Mouse (Mus musculus) A20 (cell line): ENCODE results near the gene Phlda3.

Experiments used
- DNase-seq: peaks from one replicate; pipeline ENCODE4 v3.0.0-alpha.2; 2011; ENCODE audit warnings: low read depth, low spot score

Phlda3 gene

DNA sequence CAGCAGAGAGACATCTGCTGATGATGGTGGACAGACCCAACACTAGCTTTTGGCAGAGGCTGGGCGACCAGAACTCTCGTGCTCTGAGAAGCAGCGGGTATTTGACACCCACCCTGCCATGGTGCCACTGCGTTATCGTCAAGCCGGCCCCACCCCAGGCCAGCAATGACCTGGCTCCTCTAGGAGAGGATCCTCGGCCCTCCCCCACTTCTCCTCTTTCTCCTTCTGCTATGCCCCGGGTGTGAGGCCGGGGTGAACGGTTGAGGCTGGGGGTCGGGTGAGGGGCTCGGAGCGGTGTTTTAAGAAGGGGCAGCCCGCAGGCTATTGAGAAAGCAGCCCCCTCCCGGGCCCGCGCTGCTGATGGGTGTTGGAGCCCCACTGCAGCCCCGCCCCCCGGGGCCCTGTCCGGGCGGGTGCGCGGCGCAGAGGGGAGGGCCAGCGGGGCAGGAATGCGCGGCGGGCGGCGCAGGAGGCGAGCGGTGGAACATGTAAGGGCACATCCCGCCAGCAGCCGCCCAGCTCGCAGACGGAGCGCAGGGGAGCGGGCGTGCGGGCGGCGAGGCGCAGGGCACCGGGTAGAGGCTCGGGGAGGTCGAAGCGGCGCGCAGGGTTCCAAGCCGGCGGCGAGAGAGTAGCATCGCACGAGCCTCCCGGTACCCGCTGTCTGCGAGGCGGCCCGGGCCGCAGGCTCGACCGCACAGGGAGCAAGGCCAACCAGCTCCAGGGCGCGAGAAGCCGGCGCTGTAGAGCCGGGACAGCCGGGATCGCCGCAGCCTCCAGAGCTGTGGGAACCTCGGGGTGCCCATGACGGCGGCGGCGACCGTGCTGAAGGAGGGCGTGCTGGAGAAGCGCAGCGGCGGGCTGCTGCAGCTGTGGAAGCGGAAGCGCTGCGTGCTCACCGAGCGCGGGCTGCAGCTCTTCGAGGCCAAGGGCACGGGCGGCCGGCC lies at the start of gene Phlda3:
Phlda3 (plus strand) TSS at position 475 of the 947 bp plus-strand sequence.
- DNase-seq: peak; percentile 63

DNA sequence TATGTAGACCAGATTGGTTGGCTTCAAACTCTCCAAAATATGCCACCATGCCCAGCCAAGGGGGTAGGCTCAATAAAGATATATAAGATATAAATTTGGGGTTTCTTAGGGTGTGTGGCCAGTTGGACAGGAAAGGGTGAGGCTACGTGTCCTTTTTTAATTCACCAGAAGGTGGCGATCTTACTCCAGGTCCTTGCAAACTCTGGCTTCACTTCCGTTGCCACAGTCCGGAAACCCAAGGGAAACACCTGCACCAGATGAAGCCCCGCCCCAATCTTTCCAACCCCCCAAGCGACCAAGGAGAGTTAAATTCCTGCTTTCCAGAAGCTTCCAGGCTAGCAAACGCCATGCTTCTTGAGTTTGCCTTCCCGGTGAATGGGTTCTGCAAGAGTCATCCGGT lies 46.4 kb upstream of the Phlda3 start:
- DNase-seq: peak; percentile 86

DNA sequence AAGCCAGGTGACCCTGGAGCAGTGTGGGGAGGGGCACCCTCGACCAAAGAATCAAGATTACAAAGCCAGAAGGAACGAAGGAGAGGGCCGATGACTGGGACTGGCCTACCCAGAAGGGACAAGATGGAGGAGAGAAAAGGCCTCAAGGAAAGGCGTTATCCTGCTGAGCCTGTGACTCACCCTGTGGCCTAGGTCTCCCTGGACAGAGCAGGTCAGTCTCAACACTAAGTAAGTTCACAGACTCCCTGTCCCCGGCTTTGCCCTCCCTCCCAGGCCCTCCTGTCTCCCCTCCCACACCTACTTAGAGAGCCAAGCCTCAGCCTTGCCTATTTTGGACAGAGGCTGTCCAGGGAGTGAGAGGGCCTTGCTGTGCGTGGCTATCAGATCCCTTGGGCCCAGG lies 45.9 kb upstream of the Phlda3 start, which contains the start of gene Csrp1:
Csrp1 (plus strand) TSS at position 79 of the 400 bp plus-strand sequence.
- DNase-seq: no peak

GRCm38 (mm10) chr1:135723016-135723415 lies 42.9 kb upstream of the Phlda3 start:
- DNase-seq: no peak

DNA sequence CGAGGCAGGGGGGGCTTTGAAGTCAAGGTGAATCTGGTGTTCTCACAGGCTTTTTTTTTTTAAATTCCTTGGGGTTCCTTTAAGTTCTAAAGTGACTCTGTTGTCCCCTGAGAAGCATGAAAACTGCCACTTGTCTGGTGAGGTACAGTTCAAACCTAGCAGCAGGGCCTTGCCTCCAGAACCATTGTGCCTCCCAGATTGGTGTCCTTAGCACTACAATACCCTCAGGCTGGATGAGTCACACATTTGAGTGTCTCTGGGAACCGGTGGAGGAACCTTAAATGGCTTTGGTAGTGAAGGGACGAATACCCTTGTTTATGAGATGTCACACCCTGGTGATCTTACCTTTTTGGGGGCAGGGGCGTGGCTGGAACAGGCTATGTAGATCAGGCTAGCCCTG lies 41.8 kb upstream of the Phlda3 start:
- no peak for DNase-seq

DNA sequence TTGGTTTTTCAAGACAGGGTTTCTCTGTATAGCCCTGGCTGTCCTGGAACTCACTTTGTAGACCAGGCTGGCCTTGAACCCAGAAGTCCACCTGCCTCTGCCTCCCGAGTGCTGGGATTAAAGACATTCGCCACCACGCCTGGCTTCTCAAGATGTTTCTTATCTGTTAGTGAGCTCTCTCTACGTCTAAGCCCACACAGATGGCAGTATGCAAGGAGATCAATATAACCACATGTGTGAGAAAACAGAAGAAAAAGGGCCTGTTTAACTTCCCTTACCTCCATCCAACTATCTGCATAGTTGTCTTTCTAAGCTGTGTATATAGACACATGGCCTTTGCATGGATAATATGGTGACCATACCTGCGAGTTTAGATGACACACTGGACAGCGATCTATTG lies 40.6 kb upstream of the Phlda3 start:
- no peak for DNase-seq

- DNase-seq: no peak
Measured at GRCm38 (mm10) chr1:135725936-135726335, 40.0 kb upstream of the Phlda3 start.

GRCm38 (mm10) chr1:135728631-135729366 lies 37.1 kb upstream of the Phlda3 start:
- peak; percentile 94 for DNase-seq

GRCm38 (mm10) chr1:135729367-135729713 lies 36.6 kb upstream of the Phlda3 start:
- DNase-seq: no peak

DNA sequence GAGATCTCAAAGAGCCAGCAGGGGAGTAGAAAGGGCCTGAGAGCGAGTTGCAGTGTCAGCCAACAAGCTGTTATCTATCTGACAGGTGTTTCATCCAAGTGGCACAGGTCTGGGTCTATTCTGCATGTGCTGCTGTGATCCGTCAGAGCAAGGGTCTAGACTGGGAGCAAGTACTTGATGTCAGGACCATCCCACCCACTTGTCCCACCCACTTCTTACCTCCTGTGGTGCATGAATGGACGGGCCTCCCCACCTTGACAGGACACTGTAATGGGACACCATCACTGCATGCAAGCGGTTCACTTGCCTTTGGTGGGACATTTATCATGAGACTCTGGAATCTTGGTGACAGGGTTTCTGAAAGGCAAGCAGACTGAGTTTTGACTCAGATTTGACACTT lies 36.1 kb upstream of the Phlda3 start:
- DNase-seq: peak; percentile 34

DNA sequence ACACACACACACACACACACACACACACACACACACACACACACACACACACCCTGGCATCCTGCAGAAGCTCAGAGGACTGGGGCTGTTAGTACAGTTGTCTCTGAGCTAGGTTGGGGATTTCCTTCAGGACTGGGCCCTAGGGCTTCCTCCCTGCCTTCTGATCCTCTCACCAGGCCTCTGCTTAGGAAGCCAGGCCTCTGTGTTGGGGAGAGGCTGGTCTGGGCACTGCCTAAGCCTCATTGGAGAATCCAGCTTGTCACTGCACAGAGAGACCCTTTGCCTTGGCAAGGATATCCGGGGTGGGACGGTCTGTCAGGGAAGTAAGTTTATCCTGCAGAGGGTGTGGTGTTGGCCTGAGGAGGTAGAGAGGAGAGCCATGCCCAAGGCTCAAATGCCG lies 35.6 kb upstream of the Phlda3 start:
- peak; percentile 21 for DNase-seq

DNA sequence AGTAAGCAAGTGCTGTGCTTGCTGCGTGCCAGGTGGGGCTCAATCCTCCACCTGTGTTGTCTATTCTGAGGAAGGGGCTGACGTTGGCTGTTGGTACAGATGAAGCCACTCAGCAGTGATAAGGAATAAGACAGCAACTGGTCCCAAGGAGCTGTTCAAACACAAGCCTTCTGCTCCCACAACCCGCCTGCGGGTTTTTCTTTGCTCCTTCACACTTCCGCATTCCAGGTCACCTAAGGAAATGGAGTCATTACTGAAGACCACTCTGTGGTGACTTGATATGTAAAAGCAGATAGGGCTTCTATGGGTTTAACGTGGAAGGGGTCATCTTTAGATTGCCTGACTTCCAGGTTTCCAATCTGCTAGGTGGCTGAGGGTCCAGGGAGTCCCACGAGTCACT lies 34.5 kb upstream of the Phlda3 start:
- DNase-seq: no peak

DNA sequence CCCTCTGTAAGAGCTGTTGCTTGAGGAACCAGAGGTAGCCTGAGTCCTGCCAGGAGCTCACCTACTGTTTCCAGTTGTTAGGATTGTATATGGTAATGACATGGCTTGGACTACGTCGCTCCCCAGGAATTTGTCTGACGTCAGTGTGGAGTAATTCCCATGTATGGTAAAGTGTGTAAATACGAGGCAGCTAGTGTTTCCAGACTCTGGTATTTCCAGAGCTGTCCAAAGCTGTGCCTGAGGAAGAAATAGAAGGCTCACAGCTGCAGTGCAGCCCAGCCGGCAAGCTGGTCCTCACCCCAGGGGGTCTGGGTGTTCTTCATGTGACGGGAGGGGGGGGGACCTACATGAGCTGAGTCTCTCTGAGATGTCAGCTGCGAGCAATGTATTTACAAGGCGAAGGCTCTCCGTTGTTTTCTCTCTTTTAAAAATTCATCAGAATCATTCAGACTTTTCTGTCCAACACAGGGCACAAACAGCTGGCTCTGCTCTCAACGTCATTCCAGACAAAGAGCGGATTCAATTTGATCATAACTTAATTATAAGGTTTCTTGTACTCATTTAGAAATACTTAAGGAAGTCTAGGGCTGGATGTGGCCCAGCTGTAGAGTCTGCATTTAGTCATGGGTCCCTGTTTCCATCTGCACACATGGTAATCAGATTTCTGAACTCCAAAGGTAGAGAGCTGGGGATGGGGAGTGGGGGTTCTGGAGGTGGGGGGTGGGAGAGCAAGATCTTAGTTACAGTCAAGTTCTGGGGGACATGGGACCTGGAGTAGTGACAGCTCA lies 33.8 kb upstream of the Phlda3 start:
- no peak for DNase-seq

- no peak for DNase-seq
Measured at GRCm38 (mm10) chr1:135734225-135734937, 31.5 kb upstream of the Phlda3 start.

DNA sequence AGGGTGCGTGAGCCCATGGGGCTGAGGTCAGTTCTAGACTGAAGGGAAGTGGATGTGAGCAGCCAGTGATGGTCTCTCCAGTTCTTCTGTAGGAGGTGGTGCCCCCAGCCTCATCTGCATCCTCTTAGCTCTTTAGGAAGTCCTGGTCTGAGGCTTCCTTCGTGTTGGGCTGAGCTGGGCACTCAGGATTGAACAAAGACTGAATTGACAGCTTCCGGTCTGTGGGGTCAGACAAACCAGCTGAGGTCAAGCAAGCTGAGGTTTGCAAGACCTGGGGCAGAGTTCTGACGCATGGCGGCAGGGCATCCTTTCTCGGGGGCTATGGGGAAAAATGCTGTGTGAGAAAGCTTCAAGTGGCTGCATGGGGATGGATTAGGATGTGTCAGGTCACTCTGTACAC lies 30.5 kb upstream of the Phlda3 start:
- DNase-seq: no peak

- no peak for DNase-seq
Measured at GRCm38 (mm10) chr1:135744987-135745386, 20.9 kb upstream of the Phlda3 start.

GRCm38 (mm10) chr1:135746248-135746647 lies 19.7 kb upstream of the Phlda3 start:
- DNase-seq: no peak

- DNase-seq: peak; percentile 89
Measured at GRCm38 (mm10) chr1:135752737-135753348, 13.1 kb upstream of the Phlda3 start.

DNA sequence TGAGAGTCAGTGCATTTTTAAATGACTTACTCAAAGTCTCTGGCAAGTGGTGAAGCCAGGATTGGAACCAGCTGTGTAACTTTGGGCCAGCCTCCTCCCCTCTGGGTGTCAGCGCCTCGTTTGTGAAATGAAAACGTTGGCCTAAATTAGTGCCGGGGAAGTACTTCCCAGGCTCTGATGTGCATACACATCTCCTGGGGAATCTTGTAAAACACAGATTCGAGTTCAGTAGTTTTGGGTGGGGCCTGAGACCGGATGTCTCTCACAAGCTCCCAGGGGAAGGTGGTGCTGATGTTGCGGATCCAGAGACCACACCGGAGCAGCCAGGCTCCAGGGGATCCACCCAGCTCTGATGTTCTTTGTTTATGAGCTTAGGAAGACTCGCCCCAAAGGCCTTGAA lies 10.6 kb upstream of the Phlda3 start:
- DNase-seq: no peak

DNA sequence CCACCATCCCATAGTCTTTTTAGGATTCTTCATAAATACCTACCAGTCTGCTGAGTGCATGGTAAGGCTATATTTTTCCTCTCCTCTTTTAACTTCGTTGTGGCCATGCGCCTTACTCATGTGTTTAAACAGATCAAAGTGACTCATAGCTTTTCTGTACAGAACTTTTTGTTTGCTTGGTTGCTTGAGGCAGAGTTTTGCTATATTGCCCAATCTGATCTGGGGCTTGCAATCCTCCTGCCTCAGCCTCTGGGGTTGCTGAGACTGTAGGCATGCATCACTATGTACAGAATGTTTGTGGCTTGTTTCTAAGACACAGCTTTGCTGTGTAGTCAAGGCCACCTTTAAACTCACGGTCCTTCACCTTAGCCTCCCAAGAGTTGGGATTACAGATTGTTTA lies 10.0 kb upstream of the Phlda3 start:
- DNase-seq: no peak

DNA sequence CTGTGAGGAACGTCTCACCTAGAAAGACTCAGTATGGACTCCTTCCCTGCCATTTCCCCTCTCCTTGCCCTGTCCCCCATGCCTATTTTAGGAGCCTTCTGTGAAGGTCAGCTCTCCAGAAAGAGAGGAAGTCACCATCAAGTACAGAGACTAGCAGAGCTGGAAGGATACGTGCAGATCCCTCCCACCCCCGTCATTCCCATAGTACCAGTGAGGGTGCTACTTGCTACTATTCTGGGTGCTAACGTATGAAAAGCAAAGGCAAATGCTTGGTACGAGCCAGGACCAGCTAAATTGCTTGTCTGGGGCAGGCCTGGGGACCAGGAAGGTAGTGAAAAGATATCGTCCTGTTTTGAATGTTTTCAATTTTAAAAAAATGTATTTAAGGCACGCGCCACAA lies 8.6 kb upstream of the Phlda3 start:
- no peak for DNase-seq
